Mouse (Mus musculus) layer of hippocampus, adult 8-10 months (tissue): Measurements from ENCODE around the gene Trim66. TPM values are rescaled to one million over a fixed set of nuclear protein-coding genes. Genes with fewer than 3 reads are reported as not detected.
A peak's percentile ranks its signal among the peaks of the same experiment; 100 is the strongest.

Experiments
- DNase-seq, 2 experiments: peaks; one replicate each; pipeline ENCODE4 v3.0.0; 2022; ENCODE audit warnings: low spot score in 2 of 2
- total RNA-seq, 4 experiments: library from RNA; stranded (reverse); gene quantifications; 2 replicates each; pipeline ENCODE4 v1.2.4; 2022

Trim66 gene
- total RNA-seq = 10 to 100 TPM in 1 of 4 experiments, 1 to 10 TPM in 3; 7.6 to 10.6 (median 9.0) TPM

DNA sequence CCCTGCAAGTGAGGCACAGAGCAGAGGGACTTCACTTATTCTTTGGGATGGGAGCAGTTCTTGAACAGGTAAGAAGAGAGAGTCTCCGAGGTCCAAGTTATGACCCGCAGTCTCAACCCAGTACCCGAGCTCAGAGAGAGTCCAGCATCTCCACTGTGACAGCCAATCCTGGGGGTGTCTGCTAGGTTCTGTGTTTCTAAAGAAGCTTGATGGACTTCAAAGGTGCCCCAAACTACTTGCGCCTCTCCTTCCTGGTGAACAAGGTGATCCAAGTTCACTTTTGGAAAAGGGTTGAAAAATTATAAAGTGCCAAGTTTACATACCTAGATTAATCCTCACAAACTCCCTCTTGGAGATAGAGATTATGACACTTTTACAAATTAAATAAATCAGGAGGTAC is at the start of gene Trim66:
Gene Trim66 (minus strand): TSS at position 101 of the 400 bp plus-strand sequence.
- DNase-seq = no peak

DNA sequence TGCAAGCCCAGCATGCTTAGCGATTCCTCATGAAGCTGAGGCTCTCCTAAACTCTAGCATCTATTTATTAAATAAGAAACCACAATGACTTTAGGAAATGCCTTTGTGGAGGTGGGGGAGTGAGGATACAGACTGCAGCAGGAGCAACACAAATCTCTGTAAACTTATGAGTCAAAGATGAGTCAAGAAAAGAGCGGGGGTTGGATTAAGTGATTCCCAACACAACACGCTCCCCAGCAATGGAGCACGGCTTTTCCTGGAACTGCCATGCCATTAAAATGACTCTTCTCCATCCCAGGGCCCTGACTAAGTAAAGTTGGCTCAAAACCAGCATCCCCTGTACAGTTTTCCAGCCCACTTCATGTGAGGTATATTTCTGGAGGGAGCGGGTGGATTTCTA is 38.8 kb upstream of the Trim66 start:
- DNase-seq = no peak

DNA sequence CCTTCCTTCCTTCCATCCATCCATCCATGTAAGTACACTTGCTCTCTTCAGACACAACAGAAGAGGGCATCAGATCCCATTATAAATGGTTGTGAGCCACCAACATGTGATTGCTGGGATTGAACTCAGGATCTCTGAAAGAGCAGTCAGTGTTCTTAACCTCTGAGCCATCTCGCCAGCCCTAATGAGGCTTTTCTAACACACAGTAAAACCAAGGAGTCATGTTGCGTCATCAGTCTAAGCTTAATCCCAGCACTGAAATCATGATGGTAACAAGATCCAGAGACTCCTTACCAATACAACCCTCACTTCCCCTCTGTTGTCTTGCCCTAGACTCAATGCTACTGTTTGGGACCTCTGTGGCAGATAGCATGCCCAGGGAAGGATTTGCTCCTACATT is 38.3 kb upstream of the Trim66 start:
- DNase-seq = no peak

DNA sequence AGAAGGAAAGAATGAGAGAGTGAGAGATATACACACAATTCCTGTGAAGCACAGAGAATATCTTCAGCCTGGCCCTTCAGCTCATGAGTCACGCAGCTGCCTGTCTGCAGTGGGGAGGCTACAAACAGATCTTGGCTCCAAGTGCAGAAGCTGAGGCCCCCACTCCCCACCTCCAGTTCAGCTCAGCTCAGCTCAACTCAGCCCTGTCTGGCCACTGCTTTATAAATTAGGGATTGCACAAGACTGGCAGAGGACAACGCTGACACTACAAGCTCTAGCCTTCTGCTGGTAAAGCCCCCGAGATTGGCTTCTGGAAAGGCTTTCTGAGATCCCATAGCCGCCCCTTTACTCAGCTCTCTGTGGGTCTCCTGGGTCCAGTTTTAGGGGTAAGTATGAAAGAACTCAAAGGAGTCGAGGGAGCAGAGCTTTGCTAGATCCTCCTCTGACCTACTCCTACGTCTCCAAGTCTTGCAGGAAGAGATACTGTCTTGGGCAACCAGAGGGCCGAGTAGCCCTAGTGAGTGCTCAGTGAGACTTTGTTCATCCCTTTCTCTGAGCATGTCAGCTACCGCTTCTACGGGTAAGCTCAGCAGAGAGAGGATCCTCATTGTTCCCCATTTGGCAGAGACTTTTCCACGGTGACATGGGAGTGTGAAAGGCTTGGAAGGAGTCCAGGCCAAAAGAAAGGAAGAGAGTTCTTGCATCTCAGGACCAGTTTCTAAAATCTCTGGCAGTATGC is 37.5 kb upstream of the Trim66 start:
- no peak for DNase-seq

DNA sequence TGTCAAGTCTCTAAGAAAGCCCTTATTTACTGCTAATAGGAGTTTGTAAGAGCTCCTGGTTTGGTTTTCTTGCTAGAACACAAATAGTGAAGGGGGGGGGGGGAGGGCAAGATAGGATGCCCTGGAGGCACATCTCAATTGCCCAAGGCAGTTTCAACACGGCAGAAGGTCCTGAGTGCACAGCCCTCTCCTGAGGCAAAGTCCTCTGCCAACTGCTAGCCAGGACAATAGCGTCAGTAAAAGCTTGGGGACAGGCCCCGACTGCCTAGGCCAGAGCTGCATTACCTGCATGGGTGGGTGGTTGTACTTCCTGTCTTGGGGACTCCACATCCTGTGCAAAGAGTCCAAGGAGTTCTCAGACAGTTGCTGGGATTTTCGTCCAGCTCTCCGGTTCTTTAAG is 36.9 kb upstream of the Trim66 start:
- no peak for DNase-seq

DNA sequence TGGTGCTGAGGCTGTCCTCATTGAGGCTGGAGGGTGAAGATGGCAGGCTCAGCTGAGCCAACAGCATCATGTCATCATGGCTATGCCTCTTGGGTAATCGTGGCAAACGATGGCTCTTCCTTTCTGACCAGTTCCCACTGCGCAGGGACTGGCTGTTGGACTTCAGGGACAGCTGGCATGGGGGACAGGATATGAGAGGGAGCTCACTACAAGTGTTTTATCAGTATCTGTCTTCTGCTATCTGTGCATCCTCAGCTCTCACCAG is 34.4 kb upstream of the Trim66 start:
- no peak for DNase-seq

DNA sequence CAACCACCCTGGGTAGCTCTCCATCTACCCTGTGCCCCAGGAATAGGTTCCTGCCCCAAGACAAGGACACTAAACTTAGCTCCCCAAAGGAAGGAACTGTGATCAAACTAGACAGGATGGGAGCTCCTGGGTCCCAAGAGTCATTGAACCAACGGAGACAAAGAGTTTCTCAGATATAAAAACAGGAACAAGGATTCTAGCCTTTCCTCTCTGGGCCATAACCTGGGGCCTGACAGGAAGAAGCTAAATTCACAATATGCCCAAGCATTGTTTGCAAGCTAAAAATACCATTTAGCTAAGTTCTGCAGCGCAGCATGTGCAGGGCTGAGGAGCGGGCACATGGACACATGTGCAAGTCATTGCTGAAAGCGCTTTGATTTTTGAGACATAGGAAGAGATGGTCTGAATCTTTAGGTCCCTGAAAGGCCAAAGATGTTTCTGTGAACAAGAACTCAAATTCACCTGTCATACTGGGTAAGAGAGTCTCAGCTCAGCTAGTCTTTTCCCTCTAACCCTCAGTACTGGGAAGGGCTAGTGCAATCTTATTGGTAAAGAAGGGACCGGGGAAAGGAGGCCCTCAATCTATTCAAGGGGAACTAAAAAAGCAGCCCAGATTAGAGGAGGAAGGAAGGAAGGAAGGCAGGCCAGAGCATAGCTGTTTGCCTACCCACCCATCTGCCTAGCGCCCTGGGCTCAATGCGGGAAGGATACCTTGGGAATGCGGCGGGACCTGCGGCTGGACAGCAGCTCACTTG is 33.9 kb upstream of the Trim66 start:
- no peak for DNase-seq

DNA sequence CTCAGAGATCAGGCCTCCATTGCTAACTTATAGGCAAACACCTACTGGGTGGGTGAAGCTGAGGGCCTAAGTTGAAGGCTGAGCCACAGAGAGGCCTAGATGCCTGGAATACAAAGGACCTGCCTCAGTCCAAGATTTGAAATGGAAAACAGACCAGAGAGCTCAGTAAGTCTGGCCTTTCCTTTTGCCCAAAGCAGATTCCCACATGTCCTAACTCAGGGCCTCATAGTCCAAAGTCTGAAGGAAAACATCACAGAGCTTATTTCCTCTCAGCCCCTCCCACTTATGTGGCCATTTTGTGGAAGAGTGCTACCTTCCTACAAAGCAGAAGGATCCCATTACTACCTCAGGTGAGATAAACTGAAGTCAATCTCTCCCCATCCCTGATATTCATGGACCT is 33.0 kb upstream of the Trim66 start:
- no peak for DNase-seq

DNA sequence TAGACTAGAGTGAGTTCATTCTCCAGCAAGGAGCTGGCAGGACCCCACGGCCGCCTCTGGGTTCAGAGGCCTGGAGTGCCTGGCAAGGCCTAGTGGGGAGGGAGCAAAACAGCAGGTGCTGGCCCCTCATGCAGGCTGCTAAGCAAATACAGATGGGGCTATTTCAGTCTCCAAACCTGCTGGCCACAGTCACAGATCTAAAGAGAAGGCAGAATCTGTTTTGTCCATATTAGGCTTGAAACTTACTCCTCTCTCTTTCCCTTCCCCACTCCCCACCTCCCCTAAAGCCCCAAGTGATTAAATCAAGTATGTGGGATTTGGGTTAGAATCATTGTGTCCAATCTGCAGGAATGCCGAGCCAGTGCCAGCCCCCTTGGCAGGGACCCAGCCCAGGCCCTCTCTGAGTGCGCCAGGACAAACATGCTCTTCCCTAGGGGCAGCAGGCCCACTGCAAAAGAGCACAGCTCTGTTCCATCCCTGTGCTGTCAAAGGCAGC is 28.6 kb upstream of the Trim66 start:
- DNase-seq = peak; percentile 47 to 60

DNA sequence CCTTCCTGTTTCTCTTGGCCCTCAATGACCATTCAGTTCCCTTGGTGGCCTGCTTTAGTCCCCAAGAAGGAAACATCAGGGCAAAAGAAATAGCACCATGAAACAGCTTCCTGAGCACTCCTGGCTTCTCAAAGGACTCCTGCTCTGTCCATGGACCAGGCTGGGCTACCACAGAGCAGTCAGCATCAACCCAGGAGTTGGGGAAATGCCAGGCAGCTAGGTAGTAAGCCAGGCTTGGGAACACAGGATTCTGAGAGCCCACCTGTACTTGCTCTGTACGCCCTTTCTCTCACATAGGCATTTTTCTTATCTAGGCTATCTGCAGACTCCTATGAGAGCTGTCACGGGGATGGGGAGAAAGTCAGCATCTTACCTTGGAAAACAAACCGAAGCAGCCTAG is 27.0 kb upstream of the Trim66 start:
- no peak for DNase-seq

DNA sequence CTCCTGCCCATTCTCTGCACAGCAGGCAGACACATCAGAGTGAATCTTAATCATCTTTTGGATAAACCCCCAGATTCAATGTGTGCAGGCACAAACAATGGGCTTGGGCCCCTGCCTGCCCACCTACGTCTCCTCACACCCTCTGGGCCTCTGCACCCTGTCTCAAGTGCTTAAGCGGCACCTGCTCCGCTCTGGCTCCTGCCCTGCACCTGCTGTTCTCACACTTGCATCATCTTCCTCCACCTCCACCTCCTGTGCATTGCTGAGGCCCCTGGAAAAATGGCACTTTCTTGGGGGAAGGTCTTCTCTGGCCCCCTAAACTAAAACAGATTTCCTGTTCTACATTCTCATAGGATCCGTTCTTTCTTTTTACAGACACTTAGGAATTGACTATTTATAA is 26.0 kb upstream of the Trim66 start:
- no peak for DNase-seq

DNA sequence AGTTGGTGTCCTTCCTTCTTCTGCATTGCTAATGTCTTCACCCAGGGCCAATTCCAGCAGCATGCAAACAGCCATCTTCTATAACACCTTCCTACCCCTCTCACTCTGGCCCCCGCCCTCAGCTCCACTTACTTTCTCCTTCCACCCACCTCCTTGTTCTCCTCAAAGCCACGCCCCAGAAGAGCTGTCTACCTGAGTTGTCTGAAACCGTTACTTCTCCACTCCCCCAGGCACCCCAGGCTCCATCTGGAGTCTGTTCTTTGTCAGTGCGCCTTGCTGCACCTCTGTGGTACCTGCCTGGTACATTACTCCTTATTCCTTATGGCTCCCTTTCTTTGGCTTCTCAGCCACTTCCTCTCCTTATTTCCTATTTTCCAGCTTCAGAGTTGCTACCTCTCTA is 25.2 kb upstream of the Trim66 start:
- DNase-seq = no peak

DNA sequence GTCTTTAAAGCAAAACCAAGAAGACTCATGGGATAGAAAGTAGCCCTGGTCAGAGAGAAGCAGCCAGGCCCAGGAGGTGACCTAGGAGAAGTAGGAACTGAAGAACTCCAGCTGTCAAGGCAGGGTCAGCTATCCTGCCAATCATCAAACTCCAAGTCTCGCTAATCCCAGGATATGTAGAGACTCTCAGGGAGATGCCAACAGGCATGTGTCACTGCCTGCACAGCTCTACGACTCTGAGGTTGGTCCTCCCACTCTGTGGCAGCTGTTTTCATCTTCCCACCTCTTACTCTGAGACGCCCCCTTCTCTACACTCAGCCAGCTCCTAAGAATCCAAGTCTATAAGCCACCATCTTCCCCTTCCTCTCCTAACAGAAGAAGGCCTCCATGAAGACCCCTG is 24.8 kb upstream of the Trim66 start:
- no peak for DNase-seq

DNA sequence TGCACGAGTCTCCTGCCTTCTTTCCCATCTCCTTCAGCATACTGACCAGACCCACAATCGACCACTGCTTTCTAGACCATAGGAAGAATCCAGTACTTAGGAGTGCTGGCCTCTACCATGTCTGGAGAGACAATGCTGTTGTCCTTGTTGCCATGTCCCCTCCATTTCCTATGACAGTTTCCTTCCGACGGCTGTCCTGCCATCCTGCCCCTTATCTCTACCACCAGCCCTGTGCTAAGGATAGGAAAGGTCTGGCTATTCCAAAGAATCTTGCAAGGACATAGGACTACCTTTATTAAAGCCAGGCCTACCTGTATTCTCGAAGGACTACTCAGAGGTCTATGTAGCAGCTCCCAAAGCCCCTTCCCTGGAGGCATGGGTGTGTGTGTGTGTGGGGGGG is 23.6 kb upstream of the Trim66 start:
- DNase-seq = no peak

DNA sequence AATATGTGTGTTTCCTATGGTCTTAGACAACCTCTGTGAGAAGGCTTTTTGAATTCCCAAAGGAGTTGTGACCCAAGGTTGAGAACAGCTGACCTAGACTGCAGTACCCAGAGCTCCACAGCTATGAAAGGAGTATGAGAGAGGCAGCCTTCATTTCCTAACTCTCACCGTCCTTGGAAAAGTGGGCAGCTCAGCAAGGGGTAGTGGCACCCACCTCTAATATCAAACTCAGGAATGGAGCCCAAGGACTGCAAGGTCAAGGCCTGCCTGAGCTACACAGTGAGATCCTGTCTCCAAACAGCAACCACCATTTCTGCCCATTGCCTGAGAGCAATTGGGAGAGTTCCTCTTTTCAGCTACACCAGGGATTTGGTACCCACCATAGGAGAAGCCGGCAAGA is 21.8 kb upstream of the Trim66 start:
- no peak for DNase-seq

DNA sequence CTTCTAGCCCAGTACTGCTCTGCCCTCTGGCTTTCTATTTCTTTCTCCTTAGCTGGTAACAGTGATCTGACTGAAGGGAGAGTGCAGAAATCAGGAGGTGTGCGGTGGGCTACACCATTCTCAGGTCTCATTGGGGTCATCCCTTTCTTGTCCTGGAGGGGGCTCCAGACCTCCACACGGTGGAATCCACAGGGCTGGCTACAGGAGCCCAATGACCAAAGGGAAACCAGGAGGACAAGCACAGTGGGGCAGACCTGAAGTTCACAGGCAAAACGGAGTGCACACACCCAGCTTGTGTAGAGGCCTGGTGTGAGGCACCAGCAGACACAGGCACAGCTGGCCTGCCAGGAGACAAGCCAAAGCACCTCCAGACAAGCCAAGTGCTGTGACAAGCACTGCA is 20.4 kb upstream of the Trim66 start:
- DNase-seq = no peak

DNA sequence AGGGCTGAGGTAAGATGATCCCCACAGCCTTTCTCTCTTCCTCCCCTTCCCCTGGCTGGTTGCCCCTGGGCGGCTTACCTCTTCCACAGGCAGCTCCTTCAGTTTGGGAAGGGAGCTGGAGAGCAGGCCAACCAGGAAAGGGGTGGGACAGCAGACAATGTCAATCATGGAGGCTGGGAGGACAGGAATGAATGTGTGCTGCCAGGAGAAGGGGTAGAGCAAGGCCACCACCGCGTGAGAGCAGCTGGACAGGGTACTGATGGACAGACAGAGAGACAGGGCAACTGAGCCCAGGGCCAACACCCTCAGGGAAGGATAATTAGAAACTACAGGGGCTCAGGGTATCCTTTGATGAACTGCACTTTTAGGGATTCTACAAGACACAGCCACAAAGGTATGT is 19.6 kb upstream of the Trim66 start:
- DNase-seq = no peak

DNA sequence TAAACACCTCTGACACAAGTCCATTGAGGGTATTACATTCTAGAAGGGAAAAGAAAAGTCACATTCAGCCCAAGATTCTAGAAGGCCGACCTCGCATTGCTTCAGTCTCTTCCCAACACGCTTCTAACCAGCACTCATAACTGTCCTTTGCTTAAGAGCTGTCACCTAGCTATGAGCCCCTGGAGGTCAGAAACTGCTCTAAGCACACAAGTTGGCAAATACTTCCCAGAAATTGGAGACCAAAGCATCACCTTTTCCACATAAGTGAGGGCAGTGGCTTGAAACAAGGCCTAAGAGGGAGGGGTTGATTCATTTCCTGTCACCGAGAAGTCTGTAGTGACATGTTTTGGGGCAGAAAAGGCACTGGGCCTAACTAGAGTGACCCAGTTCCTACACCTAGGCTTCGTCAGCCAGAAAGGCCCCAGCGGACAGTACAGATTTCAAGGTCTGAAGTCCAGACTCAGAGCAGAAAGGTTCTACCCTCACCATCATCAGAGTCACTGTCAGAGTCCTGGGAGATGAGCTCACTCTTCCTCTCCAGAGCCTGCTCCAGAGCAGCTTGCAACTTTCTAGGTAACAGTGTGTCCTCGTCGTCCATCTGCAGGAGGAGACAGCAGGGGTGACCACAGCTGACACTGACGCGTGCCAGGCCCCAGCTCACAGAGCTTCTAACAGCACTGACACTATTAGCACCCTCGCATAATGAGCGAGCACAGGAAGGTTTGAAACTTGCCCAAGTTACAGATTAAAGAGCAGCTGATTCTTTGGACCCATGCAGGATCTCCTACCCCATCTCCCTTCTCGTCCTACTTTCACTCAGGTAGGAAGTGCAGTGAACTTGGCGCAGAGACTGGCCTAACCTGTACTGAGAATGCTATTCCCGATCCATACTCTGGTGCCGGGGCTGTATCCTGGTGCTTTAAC is 18.1 kb upstream of the Trim66 start:
- DNase-seq = no peak

DNA sequence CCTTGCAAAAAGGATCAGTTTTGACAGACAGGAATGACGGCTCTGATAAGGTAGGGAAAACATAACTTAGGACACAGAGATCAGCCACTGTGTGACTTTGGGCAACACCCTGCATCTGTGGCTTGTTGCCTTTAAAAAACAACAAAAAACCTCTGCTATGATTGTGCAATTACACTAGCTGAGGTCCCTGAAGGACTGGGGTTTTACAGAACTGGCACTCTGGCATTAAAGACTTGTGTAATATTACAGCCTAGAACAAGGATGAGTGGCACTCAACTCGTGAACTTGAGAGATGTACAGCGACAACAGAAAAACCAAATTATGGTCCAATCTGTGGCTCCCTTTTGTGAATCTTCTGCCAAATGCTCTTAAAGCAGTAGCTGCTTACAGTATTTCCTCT is 16.8 kb upstream of the Trim66 start:
- DNase-seq = no peak

DNA sequence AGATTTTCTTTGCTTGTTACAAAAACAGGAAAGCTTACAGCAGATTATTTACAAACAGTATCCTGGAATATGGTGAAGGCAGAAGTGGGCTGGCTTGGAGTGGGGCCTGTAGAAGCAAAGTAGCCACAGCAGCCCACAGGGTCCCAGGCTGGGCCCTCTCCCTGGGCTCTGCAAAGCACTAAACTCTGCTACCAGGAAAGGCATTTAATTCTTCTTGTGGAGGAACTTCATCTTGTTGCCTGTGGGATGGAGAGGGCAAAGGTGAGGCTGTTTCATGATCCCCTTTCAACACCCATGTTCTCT is 16.5 kb upstream of the Trim66 start:
- DNase-seq = no peak

DNA sequence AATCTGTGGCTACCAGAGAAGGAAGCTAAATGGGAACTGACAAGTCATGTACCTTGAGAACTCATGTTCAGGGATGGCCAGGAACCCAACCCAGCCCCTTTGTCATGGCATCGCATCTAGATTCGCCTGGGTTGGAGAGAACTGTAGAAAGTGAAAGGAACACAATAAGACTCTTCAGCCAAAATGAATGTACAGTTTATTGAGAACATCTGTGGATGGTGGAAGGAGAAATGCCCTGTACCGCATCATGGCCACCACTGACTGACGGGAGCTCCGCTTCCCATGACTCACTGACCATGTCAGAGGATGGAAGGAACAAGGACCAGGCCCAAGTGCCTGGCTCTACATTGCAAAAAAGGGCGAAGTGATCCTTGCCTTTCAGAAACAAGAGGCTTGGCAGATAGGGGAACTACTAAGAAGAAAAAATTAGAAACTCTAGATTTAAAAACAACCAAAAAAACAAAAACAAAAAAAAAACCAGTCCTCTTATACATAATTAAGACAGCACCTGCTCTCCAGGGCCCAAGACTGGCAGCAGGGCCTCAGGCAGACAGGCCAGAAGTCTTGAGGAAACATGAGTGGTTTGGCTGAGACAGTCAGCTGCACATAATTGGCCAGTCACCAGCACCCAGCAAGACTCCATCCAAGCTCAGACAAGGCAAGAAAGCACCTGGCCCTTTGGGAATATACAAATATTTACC is 16.0 kb upstream of the Trim66 start:
- no peak for DNase-seq

DNA sequence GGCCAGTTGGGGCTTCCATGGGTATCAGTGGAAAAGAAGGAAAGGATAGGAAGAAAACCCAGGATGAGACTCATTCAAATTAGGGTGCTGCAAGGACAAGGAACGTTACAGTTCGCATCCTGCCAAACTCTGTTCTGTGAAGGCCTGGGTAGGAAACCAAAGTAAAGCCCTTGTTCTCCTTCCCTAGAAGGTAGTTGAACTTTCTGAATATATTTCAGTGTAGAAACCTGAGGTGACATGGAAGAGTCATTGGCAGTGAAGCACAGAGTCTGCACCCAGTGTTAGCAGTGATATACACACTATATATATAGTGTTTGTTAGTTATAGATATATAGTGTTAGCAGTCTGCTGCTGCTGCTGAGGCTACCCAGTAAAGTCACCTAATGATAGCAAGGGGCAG is 15.4 kb upstream of the Trim66 start:
- no peak for DNase-seq
